Mouse (Mus musculus): Measurements from ENCODE around the gene Lars2.

DNA sequence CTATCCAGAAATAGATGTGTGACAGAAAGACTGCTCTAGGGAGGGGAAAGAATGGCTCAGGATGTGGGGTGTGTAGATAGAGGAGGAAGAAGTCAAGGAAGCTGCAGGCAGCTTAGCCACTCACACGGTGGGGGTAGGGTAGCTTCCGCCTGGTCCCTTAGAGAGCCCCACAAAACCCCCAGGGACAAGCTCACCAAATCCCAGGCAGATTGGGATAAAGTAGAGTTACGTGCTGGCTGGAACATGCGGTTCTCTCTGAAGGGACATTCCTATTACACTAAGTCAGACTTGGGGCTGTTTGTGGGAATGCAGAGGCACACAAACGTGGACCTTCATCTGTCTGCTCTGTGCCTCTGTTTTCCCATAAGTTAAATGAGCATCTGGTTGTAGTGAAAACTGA lies 124.2 kb downstream of the Lars2 start:
- no peak for TF ChIP-seq POLR2A (IDR thresholded peaks at IDR 0.05; ENCODE audit: low read depth, low read length)
- no peak for TF ChIP-seq CTCF (IDR thresholded peaks at IDR 0.05; ENCODE audit: extremely low read depth, insufficient read depth, insufficient read length, insufficient replicate concordance)

All from spleen, adult 2 months (tissue).